In the genomic region with DNA sequence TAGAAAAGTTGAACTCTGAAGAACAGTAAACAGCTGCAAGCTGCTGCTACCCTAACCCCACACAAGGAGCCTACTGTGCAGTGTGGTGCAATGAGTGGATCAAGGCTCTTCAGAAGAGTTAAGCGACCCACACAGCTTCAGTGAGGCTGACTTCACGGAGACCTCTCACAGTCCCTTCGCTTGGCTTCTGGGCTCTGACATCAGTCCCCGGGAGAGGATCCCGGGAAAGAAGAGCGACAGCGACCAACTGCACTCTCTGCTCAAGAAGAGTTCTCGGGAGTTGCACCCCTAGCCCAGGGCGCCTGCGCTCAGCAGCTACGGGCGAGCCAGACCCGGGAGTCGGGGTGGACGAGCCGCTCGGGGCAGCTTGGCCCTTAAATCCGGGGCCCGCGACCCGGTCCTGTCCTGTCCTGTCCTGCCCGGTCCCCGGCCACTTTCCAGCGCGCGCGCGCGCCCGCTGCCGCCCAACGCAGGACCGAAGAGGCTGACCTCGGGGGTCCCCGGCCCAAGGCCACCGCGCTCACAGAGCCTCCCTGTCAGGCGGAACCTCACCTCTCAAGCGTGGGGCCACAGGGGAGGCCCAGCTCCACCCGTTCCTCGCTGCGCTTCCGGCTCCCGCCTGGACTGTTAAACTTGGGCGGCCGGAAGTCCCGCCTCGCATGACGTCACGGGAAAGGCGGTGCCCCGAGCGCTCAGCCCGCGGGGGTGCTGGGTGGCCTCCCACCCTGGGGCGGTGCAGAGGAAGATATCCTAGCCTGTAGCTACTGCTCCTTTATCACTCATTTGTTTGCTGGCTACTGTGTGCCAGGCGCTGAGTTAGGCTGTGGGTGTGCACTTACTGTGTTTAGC, we compare ENCODE assay signal across 8 mouse cellular contexts. TPM values are rescaled to one million over a fixed set of nuclear protein-coding genes. Genes with fewer than 3 reads are reported as not detected.
A peak's percentile ranks its signal among the peaks of the same experiment; 100 is the strongest.
DNase-seq lines count a peak whose midpoint lies in the region; ATAC-seq lines count a peak whose summit lies in the region.

Gene Nedd1, minus strand, starts transcription at position 650 of the 849 bp plus-strand sequence.

- peaks cover 5% of the 10 kb centered on the region; the same call in 1 of the 2 replicates for H3K4me1 ChIP-seq in hindbrain, embryonic 16.5 days (ENCODE audit: control insufficient read depth, insufficient read depth, low read depth, low read length)

- peak within 1 kb of the TSS; percentile 97 for H3K4me3 ChIP-seq in hindbrain, embryonic 16.5 days (ENCODE audit: low read length)
- H3K4me3 ChIP-seq in macrophage (ENCODE audit: inconsistent target) = peak within 1 kb of the TSS; percentile 77

- WGBS in hindbrain, embryonic 16.5 days = under 1% methylated on average over 49 of the region's 57 CpGs
- WGBS in macrophage (ENCODE audit: missing documents) = under 1% methylated on average over 57 of the region's 57 CpGs

- H3K9ac ChIP-seq in hindbrain, embryonic 16.5 days (ENCODE audit: low read depth, low read length) = peak within 1 kb of the TSS; percentile 89

- no peaks in the 10 kb centered on the region for H3K27me3 ChIP-seq in hindbrain, embryonic 16.5 days (replicated peaks; ENCODE audit: control insufficient read depth, insufficient read depth, low read length)

- H3K4me2 ChIP-seq in hindbrain, embryonic 16.5 days (ENCODE audit: low read length) = peak within 1 kb of the TSS; percentile 67

- no peaks in the 10 kb centered on the region for H3K36me3 ChIP-seq in hindbrain, embryonic 16.5 days (ENCODE audit: control insufficient read depth, insufficient read depth, low read length)
- H3K36me3 ChIP-seq in macrophage (ENCODE audit: inconsistent target) = no peaks in the 10 kb centered on the region; the same call in 1 of the 2 replicates

- peaks cover 20% of the 10 kb centered on the region; the same call in 1 of the 2 replicates for H3K79me2 ChIP-seq in macrophage (ENCODE audit: inconsistent target)

- peak; percentile 96 for DNase-seq in T-cell, adult 2 months (ENCODE audit: low spot score)
- DNase-seq in cerebellum, postnatal 36 days = peak; percentile 87 to 89
- peak; percentile 95 for DNase-seq in gastrocnemius, adult 18-20 months (ENCODE audit: low spot score)
- peak; percentile 90 to 92 for DNase-seq in left cerebral cortex, adult 18-20 months (ENCODE audit: low spot score in 2 of 2)
- peak; percentile 91 for DNase-seq in right cerebral cortex, adult 18-20 months
- peak; percentile 73 for DNase-seq in urinary bladder, postnatal 10 days (ENCODE audit: low spot score)

- peak; percentile 99 for ATAC-seq in hindbrain, embryonic 16.5 days

- peak within 1 kb of the TSS; percentile 80 for H3K27ac ChIP-seq in hindbrain, embryonic 16.5 days (ENCODE audit: low read depth, low read length)
- peak within 1 kb of the TSS; percentile 38 for H3K27ac ChIP-seq in macrophage

- no peaks in the 10 kb centered on the region for H3K9me3 ChIP-seq in hindbrain, embryonic 16.5 days (ENCODE audit: control insufficient read depth, low read length)

RNA-seq across cellular contexts. Expression of gene Nedd1, which starts in this region (rescaled TPM):
- 10 to 100 TPM; 14.3 to 15.1 TPM for total RNA-seq in gastrocnemius, adult 18-20 months (2021)
- polyA plus RNA-seq in hindbrain, embryonic 16.5 days (2015; fragmentation: Nextera tagmentation; extraction: Ambion mirVana) = 10.9 and 12.9 TPM in 2 replicates
- 1 to 10 TPM; 2.2 to 3.2 TPM for total RNA-seq in left cerebral cortex, adult 18-20 months (2021)
- 10 to 100 TPM in 23 of 26 experiments, 1 to 10 TPM in 3; 5.8 to 40.5 (median 22.8) TPM for total RNA-seq in macrophage (2018; cell fraction: chromatin; rRNA removed)
- total RNA-seq in macrophage (2018; cell fraction: cytosol; rRNA removed) = 10 to 100 TPM in 7 of 26 experiments, 1 to 10 TPM in 19; 7.0 to 12.7 (median 8.9) TPM
- 10 to 100 TPM in 19 of 26 experiments, 1 to 10 TPM in 7; 7.0 to 35.3 (median 13.1) TPM for total RNA-seq in macrophage (2018; cell fraction: nucleus; rRNA removed)
- 7.6 to 15.0 TPM (median 9.7 TPM) in 3 replicates for polyA plus RNA-seq in macrophage (2018)

Comparison
In these comparisons a context has a peak if more than half of its experiments do, and no peak if none do; other contexts are left out.
1. Peak in every context shown above with its lines: DNase-seq, ATAC-seq, H3K4me3 ChIP-seq and H3K27ac ChIP-seq.